Comparison of ENCODE assay signal across 20 mouse cellular contexts in the genomic region with DNA sequence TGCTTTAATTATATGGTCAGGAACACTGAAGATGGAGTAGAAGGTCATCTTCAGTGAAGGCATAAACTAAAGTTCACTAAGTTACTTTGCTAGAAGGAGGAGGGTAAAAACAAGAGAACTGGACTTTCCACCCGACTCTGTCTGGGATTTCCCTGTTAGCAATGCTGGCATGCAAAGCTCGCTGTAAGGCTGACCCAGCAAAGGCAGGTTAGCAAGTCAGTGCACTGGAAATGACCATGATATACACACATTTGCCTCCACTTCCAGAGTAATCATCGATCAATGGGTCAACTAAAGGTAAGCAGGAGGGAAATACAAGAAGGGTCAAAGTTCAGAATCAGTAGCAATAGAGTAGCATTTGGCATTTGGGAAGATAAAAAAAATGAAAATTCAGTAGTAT. TPM values are rescaled to one million over a fixed set of nuclear protein-coding genes. Genes with fewer than 3 reads are reported as not detected.
DNase-seq lines count a peak whose midpoint lies in the region; ATAC-seq and TF ChIP-seq lines count a peak whose summit lies in the region.
"Had no signal": no experiment of that assay in that cellular context is flagged by ENCODE, and none has a peak within 500 bp of the region (broad histone marks: within the 10 kb centered on the region; RNA-seq: fewer than 3 reads in every experiment).

No protein-coding gene starts in this region.

- H3K9me3 ChIP-seq in kidney, embryonic 15.5 days (replicated peaks): no peaks in the 10 kb centered on the region
- no peaks in the 10 kb centered on the region for H3K9me3 ChIP-seq in liver, postnatal 0 days (ENCODE audit: low read length)
- no peaks in the 10 kb centered on the region for H3K9me3 ChIP-seq in liver, embryonic 12.5 days (replicated peaks)
- no peaks in the 10 kb centered on the region for H3K9me3 ChIP-seq in forebrain, embryonic 11.5 days (ENCODE audit: control insufficient read depth, low read length)
- H3K9me3 ChIP-seq: embryonic facial prominence, embryonic 12.5 days; forebrain, embryonic 12.5 days; G1E; heart, embryonic 12.5 days; hindbrain, embryonic 10.5 days had no signal

- no peak for ATAC-seq in kidney, embryonic 15.5 days (replicated peaks; ENCODE audit: low FRiP score)
- peak; percentile 43; the same call in 1 of the 2 replicates for ATAC-seq in liver, postnatal 0 days
- ATAC-seq in liver, embryonic 12.5 days: no peak
- no peak for ATAC-seq in forebrain, embryonic 11.5 days (replicated peaks; ENCODE audit: low FRiP score)
- ATAC-seq: forebrain, embryonic 16.5 days had no signal

- no peaks in the 10 kb centered on the region for H3K4me1 ChIP-seq in kidney, embryonic 15.5 days
- H3K4me1 ChIP-seq in liver, postnatal 0 days (ENCODE audit: insufficient read depth): peaks cover 2% of the 10 kb centered on the region; the same call in 1 of the 2 replicates
- H3K4me1 ChIP-seq in liver, embryonic 12.5 days: no peaks in the 10 kb centered on the region
- H3K4me1 ChIP-seq in forebrain, embryonic 11.5 days (replicated peaks; ENCODE audit: control insufficient read depth, insufficient read depth, low read length): peaks cover 3% of the 10 kb centered on the region; the same call in 1 of the 2 replicates
- H3K4me1 ChIP-seq: embryonic facial prominence, embryonic 12.5 days had no signal

- H3K4me3 ChIP-seq in kidney, embryonic 15.5 days (replicated peaks): no peak overlapping the region
- no peak overlapping the region for H3K4me3 ChIP-seq in liver, postnatal 0 days (ENCODE audit: low read depth, low read length)
- no peak overlapping the region for H3K4me3 ChIP-seq in liver, embryonic 12.5 days
- H3K4me3 ChIP-seq in forebrain, embryonic 11.5 days (ENCODE audit: low read depth, low read length): no peak overlapping the region
- H3K4me3 ChIP-seq: embryonic facial prominence, embryonic 12.5 days; forebrain, embryonic 12.5 days; heart, adult 2 months; heart, embryonic 12.5 days; hindbrain, embryonic 10.5 days had no signal

- no peak for TF ChIP-seq EP300 in liver, postnatal 0 days (IDR thresholded peaks at IDR 0.05; ENCODE audit: low read depth)

- H3K36me3 ChIP-seq in kidney, embryonic 15.5 days: peaks cover 66% of the 10 kb centered on the region
- H3K36me3 ChIP-seq in liver, postnatal 0 days (replicated peaks; ENCODE audit: insufficient read depth, low read length): peaks cover 9% of the 10 kb centered on the region
- H3K36me3 ChIP-seq in liver, embryonic 12.5 days: peaks cover 16% of the 10 kb centered on the region
- peaks cover 6% of the 10 kb centered on the region; the same call in 1 of the 2 replicates for H3K36me3 ChIP-seq in forebrain, embryonic 11.5 days (ENCODE audit: control insufficient read depth, insufficient read depth, low read length)

- no peak overlapping the region for H3K27ac ChIP-seq in kidney, embryonic 15.5 days
- no peak overlapping the region for H3K27ac ChIP-seq in liver, postnatal 0 days (ENCODE audit: low read depth)
- H3K27ac ChIP-seq in liver, embryonic 12.5 days: no peak overlapping the region
- H3K27ac ChIP-seq in forebrain, embryonic 11.5 days (ENCODE audit: low read depth, low read length): no peak overlapping the region
- H3K27ac ChIP-seq: embryonic facial prominence, embryonic 12.5 days; forebrain, embryonic 12.5 days; heart, adult 2 months; hindbrain, embryonic 10.5 days; hindbrain, embryonic 14.5 days had no signal

- DNase-seq in kidney, adult 18-20 months: peak; percentile 21
- no peak for DNase-seq in liver, postnatal 0 days
- peak; percentile 39 for DNase-seq in kidney, postnatal 10 days
- DNase-seq in cerebellum, adult 9-10 months: no peak
- DNase-seq in forebrain, embryonic 11.5 days (ENCODE audit: low spot score): no peak
- DNase-seq: adrenal gland, adult 8-10 months; adrenal gland, postnatal 36 days; cerebellum, adult 8-10 months; cerebellum, postnatal 25 days; gastrocnemius, postnatal 10 days; heart, adult 2 months had no signal

- H3K9ac ChIP-seq in kidney, embryonic 15.5 days: no peak overlapping the region
- H3K9ac ChIP-seq in liver, postnatal 0 days (replicated peaks): no peak overlapping the region
- no peak overlapping the region for H3K9ac ChIP-seq in liver, embryonic 12.5 days
- H3K9ac ChIP-seq in forebrain, embryonic 11.5 days (ENCODE audit: low read length): no peak overlapping the region
- H3K9ac ChIP-seq: embryonic facial prominence, embryonic 12.5 days; forebrain, embryonic 12.5 days; heart, embryonic 12.5 days; hindbrain, embryonic 14.5 days had no signal

- no peaks in the 10 kb centered on the region for H3K27me3 ChIP-seq in kidney, embryonic 15.5 days
- H3K27me3 ChIP-seq in liver, postnatal 0 days (ENCODE audit: insufficient read depth, low read length): no peaks in the 10 kb centered on the region
- no peaks in the 10 kb centered on the region for H3K27me3 ChIP-seq in liver, embryonic 12.5 days (replicated peaks)
- no peaks in the 10 kb centered on the region for H3K27me3 ChIP-seq in forebrain, embryonic 11.5 days (ENCODE audit: control insufficient read depth, insufficient read depth, low read length)
- H3K27me3 ChIP-seq: embryonic facial prominence, embryonic 12.5 days; forebrain, embryonic 12.5 days; heart, embryonic 12.5 days had no signal

- no peak overlapping the region for H3K4me2 ChIP-seq in kidney, embryonic 15.5 days
- no peak overlapping the region for H3K4me2 ChIP-seq in liver, postnatal 0 days (ENCODE audit: low read depth, low read length)
- H3K4me2 ChIP-seq in liver, embryonic 12.5 days: no peak overlapping the region
- no peak overlapping the region for H3K4me2 ChIP-seq in forebrain, embryonic 11.5 days (ENCODE audit: low read depth, low read length, severe bottlenecking)
- H3K4me2 ChIP-seq: embryonic facial prominence, embryonic 12.5 days; forebrain, embryonic 12.5 days; heart, embryonic 12.5 days; hindbrain, embryonic 14.5 days had no signal

- WGBS in kidney, embryonic 15.5 days: 82% methylated on average over 3 of the region's 3 CpGs
- 61% methylated on average over 3 of the region's 3 CpGs for WGBS in liver, postnatal 0 days (ENCODE audit: insufficient replicate concordance)
- WGBS in liver, embryonic 12.5 days (ENCODE audit: insufficient replicate concordance): 69% methylated on average over 3 of the region's 3 CpGs
- WGBS in forebrain, embryonic 11.5 days: 91% methylated on average over 3 of the region's 3 CpGs

- TF ChIP-seq CTCF in liver, postnatal 0 days (IDR thresholded peaks at IDR 0.05; ENCODE audit: low read depth): no peak

RNA-seq across cellular contexts. Expression of gene Kif1b, which starts 46.6 kb away (rescaled TPM):
- 31.1 and 31.3 TPM in 2 replicates for polyA plus RNA-seq in kidney, embryonic 15.5 days (2015; fragmentation: Nextera tagmentation; extraction: Ambion mirVana)
- polyA plus RNA-seq in liver, postnatal 0 days (2015; fragmentation: Nextera tagmentation; extraction: Ambion mirVana): 6.9 and 8.9 TPM in 2 replicates
- 9.1 and 9.2 TPM in 2 replicates for polyA plus RNA-seq in liver, embryonic 12.5 days (2016; fragmentation: Nextera tagmentation; extraction: Ambion mirVana)
- 93.3 and 96.4 TPM in 2 replicates for polyA plus RNA-seq in forebrain, embryonic 11.5 days (2014; fragmentation: Nextera tagmentation; extraction: Ambion mirVana)

Comparison
In these comparisons a context has a peak if more than half of its experiments do, and no peak if none do; other contexts are left out.
1. DNase-seq: peak in kidney, adult 18-20 months (single experiment) and kidney, postnatal 10 days (single experiment); none in liver, postnatal 0 days (single experiment), cerebellum, adult 9-10 months (single experiment) and forebrain, embryonic 11.5 days (single experiment).